Mouse (Mus musculus): Measurements from ENCODE around the gene Cdkn3. TPM values are rescaled to one million over a fixed set of nuclear protein-coding genes. Genes with fewer than 3 reads are reported as not detected.
"Not testable (repeated sequence)": the region's sequence is repeated elsewhere in the genome, so short reads cannot be mapped to it uniquely, and the experiment has no call there.

The Cdkn3 gene
- polyA plus RNA-seq, 2 experiments, result 41.1 to 135 TPM

DNA sequence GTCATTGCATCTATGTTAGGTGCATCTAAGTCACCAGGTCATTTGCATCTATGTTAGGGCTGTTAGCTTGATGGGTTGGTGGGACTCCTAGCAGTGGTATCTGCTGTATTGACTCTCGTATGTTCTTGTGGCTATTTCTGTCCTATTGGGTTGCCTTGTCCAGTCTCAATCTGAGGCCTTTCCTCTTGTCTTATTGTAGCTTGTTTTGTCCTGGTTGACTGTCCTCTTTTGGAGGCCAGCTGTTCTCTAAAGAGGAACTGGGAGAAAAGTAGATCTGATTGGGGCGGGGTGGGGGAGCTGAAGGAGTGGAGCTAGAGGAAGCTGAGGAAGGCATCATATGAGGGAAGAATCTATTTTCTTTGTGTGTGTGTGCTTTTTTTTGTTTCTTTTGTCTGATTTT, 17.7 kb upstream of the Cdkn3 start:
- H3K27ac ChIP-seq, result no peak overlapping the region
- no peak for ATAC-seq (ENCODE audit: insufficient read depth)
- H3K9ac ChIP-seq (replicated peaks), result no peak overlapping the region
- no peak for DNase-seq (ENCODE audit: low read depth in 3 of 3, low spot score in 3 of 3)
- H3K36me3 ChIP-seq (replicated peaks; ENCODE audit: control insufficient read depth, insufficient read depth, low read depth), result no peaks in the 10 kb centered on the region
- no peaks in the 10 kb centered on the region for H3K9me3 ChIP-seq (ENCODE audit: control insufficient read depth, low read length)
- H3K4me2 ChIP-seq (ENCODE audit: low read depth), result no peak overlapping the region
- H3K4me1 ChIP-seq (replicated peaks; ENCODE audit: control insufficient read depth in 2 of 2, insufficient read depth in 2 of 2, low read length in 1 of 2), result no peaks in the 10 kb centered on the region
- H3K4me3 ChIP-seq (ENCODE audit: insufficient read depth in 1 of 2, low read depth in 2 of 2, low read length in 2 of 2), result no peak overlapping the region
- WGBS (ENCODE audit: insufficient replicate concordance), result 53% methylated on average over 2 of the region's 2 CpGs
- H3K27me3 ChIP-seq (ENCODE audit: control insufficient read depth, insufficient read depth, low read length), result no peaks in the 10 kb centered on the region
- no peak for TF ChIP-seq CTCF (IDR thresholded peaks at IDR 0.05; ENCODE audit: low read depth)
- TF ChIP-seq EP300 (IDR thresholded peaks at IDR 0.05; ENCODE audit: low read depth), result no peak

- H3K9me3 ChIP-seq (ENCODE audit: control insufficient read depth, low read length), result no peaks in the 10 kb centered on the region
- TF ChIP-seq EP300 (IDR thresholded peaks at IDR 0.05; ENCODE audit: low read depth) (no peak), CTCF (IDR thresholded peaks at IDR 0.05; ENCODE audit: low read depth) (no peak)
- H3K4me3 ChIP-seq (ENCODE audit: insufficient read depth in 1 of 2, low read depth in 2 of 2, low read length in 2 of 2), result no peak overlapping the region
- WGBS (ENCODE audit: insufficient replicate concordance), result 80% methylated on average over 8 of the region's 8 CpGs
- H3K27ac ChIP-seq, result no peak overlapping the region
- H3K4me1 ChIP-seq (replicated peaks; ENCODE audit: control insufficient read depth in 2 of 2, insufficient read depth in 2 of 2, low read length in 1 of 2), result no peaks in the 10 kb centered on the region
- DNase-seq (ENCODE audit: low read depth in 3 of 3, low spot score in 3 of 3), result no peak
- no peak overlapping the region for H3K9ac ChIP-seq (replicated peaks)
- H3K4me2 ChIP-seq (ENCODE audit: low read depth), result no peak overlapping the region
- no peaks in the 10 kb centered on the region for H3K27me3 ChIP-seq (ENCODE audit: control insufficient read depth, insufficient read depth, low read length)
- no peak for ATAC-seq (ENCODE audit: insufficient read depth)
- no peaks in the 10 kb centered on the region for H3K36me3 ChIP-seq (replicated peaks; ENCODE audit: control insufficient read depth, insufficient read depth, low read depth)
These were observed 14.9 kb upstream of the Cdkn3 start for GRCm38 (mm10) chr14:46745413-46745812.

DNA sequence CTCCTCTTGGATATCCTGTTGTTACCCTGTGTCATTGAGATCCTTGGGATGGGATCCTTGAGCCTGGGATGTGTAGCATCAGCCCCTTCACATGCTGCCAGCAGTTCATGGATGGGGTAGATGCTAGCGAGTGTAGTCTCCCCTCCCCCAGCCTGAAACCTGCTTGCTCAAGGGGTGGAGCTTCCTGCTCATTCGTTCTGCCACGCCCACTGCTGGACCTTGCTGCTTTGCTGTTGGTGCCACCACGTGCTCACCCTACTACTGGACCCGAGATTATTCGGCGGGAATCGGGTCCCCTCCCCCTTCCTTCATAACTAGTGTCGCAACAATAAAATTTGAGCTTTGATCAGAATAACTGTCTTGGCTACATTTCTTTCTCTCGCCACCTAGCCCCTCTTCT, 6.0 kb upstream of the Cdkn3 start:
- H3K9ac ChIP-seq (replicated peaks); ATAC-seq (ENCODE audit: insufficient read depth); H3K9me3 ChIP-seq (ENCODE audit: control insufficient read depth, low read length); H3K4me2 ChIP-seq (ENCODE audit: low read depth); H3K36me3 ChIP-seq (replicated peaks; ENCODE audit: control insufficient read depth, insufficient read depth, low read depth); DNase-seq (ENCODE audit: low read depth in 3 of 3, low spot score in 3 of 3); H3K4me1 ChIP-seq (replicated peaks; ENCODE audit: control insufficient read depth in 2 of 2, insufficient read depth in 2 of 2, low read length in 1 of 2); H3K27me3 ChIP-seq (ENCODE audit: control insufficient read depth, insufficient read depth, low read length); H3K4me3 ChIP-seq (ENCODE audit: insufficient read depth in 1 of 2, low read depth in 2 of 2, low read length in 2 of 2); H3K27ac ChIP-seq: not testable (repeated sequence)
- WGBS (ENCODE audit: insufficient replicate concordance), result 53% methylated on average over 8 of the region's 10 CpGs

GRCm38 (mm10) chr14:46755851-46756250, 4.5 kb upstream of the Cdkn3 start:
- no peak overlapping the region for H3K4me3 ChIP-seq (ENCODE audit: insufficient read depth in 1 of 2, low read depth in 2 of 2, low read length in 2 of 2)
- WGBS (ENCODE audit: insufficient replicate concordance), result 80% methylated on average over 8 of the region's 8 CpGs
- no peaks in the 10 kb centered on the region for H3K36me3 ChIP-seq (replicated peaks; ENCODE audit: control insufficient read depth, insufficient read depth, low read depth)
- no peaks in the 10 kb centered on the region for H3K27me3 ChIP-seq (ENCODE audit: control insufficient read depth, insufficient read depth, low read length)
- peaks cover 0 to 5% of the 10 kb centered on the region in 2 experiments; a peak in 2 of 4 replicates for H3K4me1 ChIP-seq (replicated peaks; ENCODE audit: control insufficient read depth in 2 of 2, insufficient read depth in 2 of 2, low read length in 1 of 2)
- H3K4me2 ChIP-seq (ENCODE audit: low read depth), result no peak overlapping the region
- H3K9ac ChIP-seq (replicated peaks), result no peak overlapping the region
- H3K9me3 ChIP-seq (ENCODE audit: control insufficient read depth, low read length), result no peaks in the 10 kb centered on the region
- TF ChIP-seq CTCF (IDR thresholded peaks at IDR 0.05; ENCODE audit: low read depth) (no peak), EP300 (IDR thresholded peaks at IDR 0.05; ENCODE audit: low read depth) (no peak)
- DNase-seq (ENCODE audit: low read depth in 3 of 3, low spot score in 3 of 3) (no peak), ATAC-seq (ENCODE audit: insufficient read depth) (no peak)
- H3K27ac ChIP-seq, result no peak overlapping the region

- peaks cover under 1% of the 10 kb centered on the region; the same call in 1 of the 2 replicates for H3K36me3 ChIP-seq (replicated peaks; ENCODE audit: control insufficient read depth, insufficient read depth, low read depth)
- no peak for TF ChIP-seq EP300 (IDR thresholded peaks at IDR 0.05; ENCODE audit: low read depth)
- WGBS (ENCODE audit: insufficient replicate concordance), result 55% methylated on average over 9 of the region's 9 CpGs
- H3K9ac ChIP-seq (replicated peaks), result no peak overlapping the region
- H3K9me3 ChIP-seq (ENCODE audit: control insufficient read depth, low read length), result no peaks in the 10 kb centered on the region
- H3K4me2 ChIP-seq (ENCODE audit: low read depth), result no peak overlapping the region
- H3K4me1 ChIP-seq (replicated peaks; ENCODE audit: control insufficient read depth in 2 of 2, insufficient read depth in 2 of 2, low read length in 1 of 2), result peaks cover 5 to 15% of the 10 kb centered on the region in 2 experiments
- DNase-seq (ENCODE audit: low read depth in 3 of 3, low spot score in 3 of 3) (no peak), ATAC-seq (ENCODE audit: insufficient read depth) (no peak)
- H3K4me3 ChIP-seq (ENCODE audit: insufficient read depth in 1 of 2, low read depth in 2 of 2, low read length in 2 of 2), result no peak overlapping the region
- H3K27me3 ChIP-seq (ENCODE audit: control insufficient read depth, insufficient read depth, low read length), result no peaks in the 10 kb centered on the region
- no peak overlapping the region for H3K27ac ChIP-seq
These were observed 2.6 kb upstream of the Cdkn3 start for GRCm38 (mm10) chr14:46757736-46758135.
